Mouse (Mus musculus) gastrocnemius, postnatal 14 days (tissue): ENCODE measurements around the gene Cacna1i. TPM values are rescaled to one million over a fixed set of nuclear protein-coding genes. Genes with fewer than 3 reads are reported as not detected.

Source experiments
- DNase-seq: peaks from one replicate; pipeline ENCODE4 v3.0.0; 2021; ENCODE audit warnings: mixed read lengths
- intact Hi-C: fragments of 180-260 bp; cut with DNase I; formaldehyde crosslinking; loops from one replicate; pipeline ENCODE4 v1.15.1; 2025; ENCODE audit warnings: low total_unique reads
- total RNA-seq, 2 experiments: library from RNA; stranded (reverse); gene quantifications; 2 replicates each; pipeline ENCODE4 v1.2.3; 2021

Gene Cacna1i
- total RNA-seq, 2 experiments from 2014 or later, result 0.02 to 0.07 TPM

DNA sequence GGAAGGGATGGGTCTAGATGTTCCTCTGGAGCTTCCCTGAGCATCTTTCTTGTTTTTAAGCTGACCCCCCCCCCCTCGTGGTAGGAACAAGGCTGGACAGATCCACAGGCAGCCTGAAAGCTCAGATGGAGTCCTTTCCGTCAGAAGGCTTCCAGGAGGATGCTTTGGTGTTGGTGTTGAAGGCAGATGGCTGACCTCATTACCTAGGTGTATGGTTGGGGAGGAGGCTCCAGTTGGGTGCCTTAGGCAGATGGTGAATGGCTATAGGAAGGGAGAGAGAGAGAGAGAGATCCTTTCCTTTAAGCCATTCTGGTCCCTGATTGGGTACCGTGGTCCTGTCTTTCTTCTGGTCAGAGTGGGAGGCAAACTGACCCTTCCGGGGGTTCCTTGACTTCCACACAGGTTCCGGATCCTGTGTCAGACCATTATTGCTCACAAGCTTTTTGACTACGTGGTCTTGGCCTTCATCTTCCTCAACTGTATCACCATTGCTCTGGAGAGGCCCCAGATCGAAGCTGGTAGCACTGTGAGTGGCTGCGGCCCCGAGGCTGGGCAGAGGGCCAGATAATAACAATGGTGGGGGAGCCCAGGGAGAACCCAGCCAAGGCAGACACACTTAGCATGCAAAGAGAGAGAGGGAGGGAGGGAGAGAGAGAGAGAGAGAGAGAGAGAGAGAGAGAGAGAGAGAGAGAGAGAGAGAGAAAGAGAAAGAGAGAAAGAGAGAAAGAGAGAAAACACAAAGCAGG is 86.4 kb downstream of the Cacna1i start:
- intact Hi-C loops, result no loop called here
- DNase-seq, result no peak

DNA sequence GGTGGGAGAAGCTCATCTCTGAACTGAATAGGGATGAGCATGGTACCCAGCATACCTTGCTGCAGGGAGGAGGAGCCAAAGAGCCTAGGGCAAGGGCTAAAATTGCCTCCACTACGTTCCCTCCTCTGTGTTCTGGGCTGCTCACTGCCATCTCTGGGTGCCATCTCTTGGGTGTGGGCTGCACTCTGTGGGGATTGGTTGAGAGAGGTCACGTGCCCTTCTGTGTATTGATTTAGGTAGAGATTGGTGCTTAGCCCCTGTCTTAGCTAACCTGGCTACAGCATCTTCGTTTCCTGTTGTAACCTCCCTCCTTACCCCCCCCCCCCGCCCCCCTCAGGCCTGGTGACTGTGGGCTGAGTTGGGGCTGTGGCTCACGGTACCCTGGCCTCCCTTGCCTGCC is 87.8 kb downstream of the Cacna1i start:
- intact Hi-C loops, result no loop called here

DNA sequence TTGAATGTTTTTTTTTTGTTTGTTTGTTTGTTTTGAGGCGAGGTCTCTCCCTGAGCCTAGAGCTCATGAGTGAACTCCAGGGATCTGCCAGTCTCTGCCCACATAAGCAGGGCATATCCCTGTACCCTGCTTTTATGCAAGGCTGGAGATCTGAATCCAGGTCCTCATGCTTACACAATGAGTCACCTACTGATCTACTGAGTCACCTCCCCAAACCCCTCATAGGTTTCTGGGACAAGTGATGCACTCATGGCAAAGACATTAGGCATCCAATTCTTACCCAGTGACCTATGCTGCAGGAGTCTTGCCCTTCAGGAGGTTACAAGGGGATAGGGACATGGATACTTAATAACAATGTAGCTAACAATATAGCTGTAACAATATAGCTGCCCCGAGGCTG is 100.1 kb downstream of the Cacna1i start:
- intact Hi-C loops, result no loop called here
- no peak for DNase-seq

More for the DNA sequence above, 87.8 kb downstream of the Cacna1i start:
- no peak for DNase-seq

DNA sequence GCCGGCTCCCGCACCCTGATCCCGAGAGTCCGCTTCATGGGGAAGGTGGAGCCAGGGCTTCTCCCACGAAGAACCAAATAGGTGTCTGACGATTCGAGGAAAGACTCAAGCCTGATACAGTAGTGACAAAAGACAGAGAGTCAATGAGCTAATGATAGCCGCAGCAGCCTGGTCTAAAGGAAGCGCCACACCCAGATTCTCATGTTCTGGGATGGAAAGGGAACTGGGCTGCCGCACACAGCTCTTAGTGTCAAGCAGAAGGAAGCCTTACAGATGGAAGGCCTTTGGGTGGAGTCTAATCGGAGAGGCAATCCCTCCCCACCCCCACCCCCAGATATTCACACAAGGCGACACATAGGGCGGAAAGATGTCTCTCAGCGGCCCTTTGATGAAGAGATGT is 104.8 kb downstream of the Cacna1i start:
- intact Hi-C loops, result no loop called here
- no peak for DNase-seq

DNA sequence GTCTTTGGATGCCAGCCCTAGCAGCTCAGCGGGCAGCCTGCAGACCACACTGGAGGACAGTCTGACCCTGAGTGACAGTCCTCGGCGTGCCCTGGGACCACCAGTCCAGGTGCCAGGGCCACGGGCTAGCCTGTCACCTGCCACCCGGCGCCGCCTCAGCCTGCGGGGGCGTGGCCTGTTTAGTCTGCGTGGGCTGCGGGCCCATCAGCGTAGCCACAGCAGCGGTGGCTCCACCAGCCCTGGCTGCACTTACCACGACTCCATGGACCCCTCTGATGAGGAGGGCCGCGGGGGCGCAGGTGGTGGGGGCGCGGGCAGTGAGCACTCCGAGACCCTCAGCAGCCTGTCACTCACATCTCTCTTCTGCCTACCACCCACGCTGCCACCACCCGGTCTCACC is 108.0 kb downstream of the Cacna1i start:
- intact Hi-C loops, result no loop called here
- no peak for DNase-seq

DNA sequence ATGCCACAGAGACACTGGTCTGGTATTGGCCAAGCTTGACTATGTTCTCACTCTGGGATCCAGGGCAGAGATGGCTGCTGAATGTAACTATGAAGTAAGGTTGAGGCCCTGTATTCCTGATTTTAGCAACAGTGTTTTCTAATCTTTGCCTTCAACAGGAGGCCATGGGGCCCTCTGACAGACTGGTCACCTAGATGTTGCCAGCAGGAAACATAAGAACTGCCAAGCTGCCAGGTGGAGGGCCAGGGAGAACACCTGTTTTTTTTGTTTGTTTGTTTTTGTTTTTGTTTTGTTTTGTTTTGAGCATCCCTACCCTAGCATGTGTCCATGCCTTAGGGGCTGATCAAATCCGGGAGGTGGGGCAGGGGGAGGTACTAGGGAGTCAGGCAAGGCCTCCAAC is 112.4 kb downstream of the Cacna1i start:
- no peak for DNase-seq
- intact Hi-C loops, result no loop called here

DNA sequence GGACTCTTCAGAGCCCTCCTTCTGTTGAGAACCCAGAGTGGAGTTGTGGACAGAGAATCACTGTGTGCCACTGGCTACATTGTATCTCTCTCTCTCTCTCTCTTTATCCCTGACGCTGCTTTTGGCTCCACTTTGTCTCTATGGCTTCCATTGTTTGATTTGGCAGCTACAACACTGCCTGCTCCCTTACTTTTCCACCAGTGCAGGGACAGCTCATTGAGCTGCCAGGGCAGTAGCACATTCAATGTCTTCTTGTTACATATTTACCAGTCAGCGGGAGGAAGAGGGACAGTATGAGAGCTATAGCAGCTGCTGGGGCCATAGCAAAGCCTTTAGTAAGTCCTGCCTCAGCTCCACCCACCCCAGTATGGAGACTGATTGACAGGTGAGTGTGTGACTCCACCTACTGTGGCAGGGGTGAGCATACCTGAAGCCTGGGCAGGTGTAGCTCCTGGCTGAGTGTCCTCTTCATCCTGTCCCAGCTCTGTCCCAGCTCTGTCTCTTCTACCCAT is 114.4 kb downstream of the Cacna1i start:
- intact Hi-C loops, result no loop called here
- DNase-seq, result no peak

DNA sequence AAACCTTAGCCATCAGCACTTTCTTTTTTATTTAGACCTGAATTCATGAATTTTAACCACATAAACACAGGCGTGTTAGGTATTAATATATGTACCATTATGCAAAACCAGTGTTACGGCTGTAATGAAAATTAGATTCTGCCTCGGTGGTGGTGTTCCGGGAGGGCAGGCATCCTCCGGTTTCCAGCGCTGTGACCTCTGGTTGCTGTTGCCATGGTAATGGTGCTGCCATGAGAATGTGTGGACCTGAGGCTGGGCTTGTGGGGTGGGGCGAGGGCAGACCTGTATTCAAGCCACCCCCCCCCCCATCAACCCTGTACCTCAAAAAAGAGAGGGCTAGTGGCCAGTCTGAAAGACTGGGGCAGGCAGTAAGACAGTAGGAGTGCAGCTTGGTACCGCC is 114.9 kb downstream of the Cacna1i start:
- intact Hi-C loops, result no loop called here
- no peak for DNase-seq

DNA sequence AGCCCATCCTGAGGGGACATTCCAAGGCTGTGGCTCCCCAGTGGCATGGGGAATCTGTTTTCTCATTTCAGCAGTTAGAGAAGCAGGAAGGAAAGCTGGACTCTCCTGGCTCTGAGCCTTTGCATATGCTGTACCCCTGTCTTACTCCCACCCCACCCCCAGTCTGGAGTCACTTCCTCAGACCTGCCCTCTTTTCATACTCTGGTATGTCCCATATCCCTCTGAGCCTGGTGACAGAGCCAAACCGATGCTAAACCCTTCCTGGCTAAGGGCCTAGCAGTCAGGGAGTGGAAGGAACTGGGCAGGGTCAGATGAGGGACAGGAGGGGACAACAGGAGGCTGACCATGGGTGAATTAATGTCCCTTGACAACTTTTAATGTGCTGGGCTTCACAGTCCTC is 120.8 kb downstream of the Cacna1i start:
- intact Hi-C loops, result no loop called here
- DNase-seq, result no peak

DNA sequence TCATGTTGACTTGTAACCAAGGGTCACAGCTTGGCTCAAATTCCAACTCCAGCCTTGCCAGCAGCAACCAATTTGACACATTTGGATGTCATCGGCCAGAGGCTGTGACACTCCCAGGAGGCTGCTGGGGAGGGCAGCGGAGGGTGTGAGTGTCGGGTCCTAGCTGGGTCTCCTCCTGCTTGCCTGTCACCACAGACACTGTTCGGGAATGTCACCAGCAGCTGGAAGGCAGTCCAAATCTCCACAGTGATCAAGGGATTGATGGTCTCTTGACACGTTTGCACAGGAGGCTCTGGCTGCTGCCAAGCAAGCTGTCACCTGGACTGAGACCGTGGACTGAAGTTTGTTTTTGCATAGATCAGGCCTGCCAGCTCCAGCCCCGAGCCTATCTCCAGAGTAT is 123.6 kb downstream of the Cacna1i start:
- DNase-seq, result no peak
- intact Hi-C loops, result no loop called here

DNA sequence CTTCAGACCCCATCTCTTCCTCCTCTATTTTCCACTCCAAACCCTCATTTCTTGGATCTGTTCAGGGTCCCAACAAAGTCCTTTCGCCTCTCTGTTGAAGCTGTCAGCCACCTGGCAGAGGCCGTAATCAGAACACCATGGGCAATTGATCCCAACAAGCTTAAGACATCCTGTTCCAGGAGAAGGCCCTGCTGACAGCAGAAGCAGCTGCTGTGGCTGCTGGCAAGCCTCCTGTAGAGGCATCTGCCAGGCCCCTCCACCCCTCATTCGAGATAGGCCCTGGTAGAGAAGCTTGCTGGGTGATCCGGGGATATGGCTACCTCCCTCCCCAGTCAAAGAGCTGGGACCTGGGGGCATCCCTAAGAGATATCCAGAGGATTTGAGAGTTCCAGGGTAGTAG is 126.0 kb downstream of the Cacna1i start:
- intact Hi-C loops, result no loop called here
- DNase-seq, result no peak

DNA sequence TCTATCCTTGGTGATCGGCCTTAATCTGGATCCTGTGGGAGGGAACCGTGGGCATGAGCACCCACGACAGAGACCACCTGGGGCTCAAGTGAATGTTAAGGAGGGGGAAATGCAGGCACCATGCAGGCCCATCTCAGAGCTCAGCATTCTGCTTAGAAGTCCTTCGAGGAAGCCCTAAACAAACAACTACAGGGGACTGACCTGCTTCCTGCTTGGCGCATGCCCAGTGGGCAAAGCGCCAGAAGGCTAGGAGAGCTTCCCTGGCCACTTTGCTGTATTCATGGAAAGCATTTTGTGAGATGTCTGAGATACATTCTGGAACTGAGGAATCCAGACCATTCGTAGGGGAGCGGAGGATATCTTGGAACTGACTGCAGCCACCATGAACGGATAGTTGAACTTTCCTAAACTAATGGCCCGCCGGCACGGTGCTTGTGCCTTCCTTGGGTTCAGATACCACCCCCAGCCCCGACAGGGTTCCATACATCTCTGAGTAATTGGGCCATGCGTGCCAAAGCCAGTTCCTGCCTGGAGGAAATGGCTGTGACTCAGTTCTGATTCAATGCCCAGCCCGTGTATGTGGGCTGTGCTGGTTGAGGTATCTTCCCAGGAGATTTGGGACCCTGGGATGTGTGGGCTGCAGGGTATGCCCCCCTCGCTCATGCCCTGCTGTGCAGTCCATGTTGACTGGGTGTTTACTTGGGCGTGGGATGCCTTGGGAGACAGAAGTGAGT is 127.1 kb downstream of the Cacna1i start:
- intact Hi-C loops, result no loop called here
- DNase-seq, result no peak

DNA sequence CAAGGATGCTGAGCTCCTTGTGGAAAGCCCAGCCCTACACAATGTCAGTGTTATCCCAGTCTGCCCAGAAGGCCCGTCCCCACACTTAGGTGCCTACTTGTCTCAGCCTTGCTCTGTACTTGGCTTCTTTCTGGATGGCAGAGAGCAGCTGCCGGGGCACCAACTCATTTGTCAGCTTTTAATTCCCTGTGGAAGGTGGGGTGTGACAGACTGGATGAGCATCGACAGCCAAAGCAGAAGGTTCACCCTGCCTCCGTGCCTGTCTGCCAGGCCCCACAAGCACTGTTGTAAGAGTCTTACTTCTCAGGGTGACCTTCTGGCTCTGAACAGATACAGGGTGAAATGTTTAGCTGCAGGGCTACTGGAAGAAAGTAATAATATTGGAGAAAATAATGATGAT is 128.1 kb downstream of the Cacna1i start:
- intact Hi-C loops, result no loop called here
- no peak for DNase-seq

DNA sequence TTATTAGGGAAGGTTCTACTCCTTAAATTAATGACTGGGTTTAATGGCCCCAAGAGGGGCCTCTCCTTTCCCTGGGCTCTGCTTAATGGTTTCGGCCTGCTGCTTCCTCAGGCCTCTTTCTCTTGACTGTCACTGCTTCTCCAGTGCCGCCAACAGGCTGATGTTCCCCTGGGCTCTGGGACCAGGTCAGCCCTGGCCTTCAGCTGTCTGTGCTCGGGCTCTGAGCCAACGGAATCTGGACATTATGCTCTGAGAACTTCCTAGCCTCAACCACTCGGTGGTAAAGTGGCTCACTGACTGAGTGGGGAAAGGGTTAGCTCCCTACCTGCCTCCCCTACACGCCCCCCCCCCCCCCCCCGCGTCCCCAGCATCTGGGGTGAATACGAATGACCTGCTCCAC is 130.0 kb downstream of the Cacna1i start:
- peak; percentile 32 for DNase-seq
- intact Hi-C loops, result no loop called here

DNA sequence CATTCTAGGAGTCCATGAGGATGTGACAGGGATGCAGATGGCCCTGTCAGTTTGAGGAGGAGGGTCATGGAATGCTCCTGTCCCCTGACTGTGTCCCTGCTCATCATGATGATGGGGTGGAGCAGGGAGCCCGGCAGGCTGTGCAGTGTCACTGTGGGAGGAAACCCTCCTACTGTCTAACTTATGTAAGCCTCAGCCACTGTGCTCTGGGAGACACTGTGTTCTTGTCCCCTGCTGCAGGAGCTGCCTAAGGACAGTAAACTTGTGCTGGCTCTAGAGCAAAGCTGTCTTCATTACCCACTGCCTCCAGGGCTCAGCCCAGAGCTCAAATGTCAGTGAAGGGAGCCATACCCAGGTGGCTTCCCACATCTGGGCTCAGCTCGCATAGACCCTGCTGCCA is 131.1 kb downstream of the Cacna1i start:
- DNase-seq, result no peak

DNA sequence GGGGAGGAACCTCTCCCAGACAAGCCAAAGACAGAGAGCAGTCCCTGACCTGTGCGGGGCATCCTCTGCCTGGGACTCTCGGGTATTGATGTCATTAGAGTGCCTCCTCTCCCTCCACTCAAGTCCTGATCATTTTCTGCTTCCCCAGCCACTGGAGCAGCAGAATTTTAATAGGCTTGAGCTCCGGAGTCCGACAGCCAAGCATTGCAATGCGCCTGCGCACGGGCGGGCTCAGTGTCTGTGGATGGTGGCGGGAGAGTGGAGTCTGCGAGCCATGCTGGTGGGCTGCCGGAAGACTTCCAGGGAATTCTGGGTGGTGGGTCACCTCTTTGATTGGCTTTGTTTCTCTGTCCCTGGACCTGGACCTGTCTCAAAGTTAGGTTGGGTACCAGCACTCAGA is 143.3 kb downstream of the Cacna1i start:
- DNase-seq, result no peak
- intact Hi-C loops, result no loop called here

More for the DNA sequence above, 131.1 kb downstream of the Cacna1i start:
- intact Hi-C loops, result no loop called here

DNA sequence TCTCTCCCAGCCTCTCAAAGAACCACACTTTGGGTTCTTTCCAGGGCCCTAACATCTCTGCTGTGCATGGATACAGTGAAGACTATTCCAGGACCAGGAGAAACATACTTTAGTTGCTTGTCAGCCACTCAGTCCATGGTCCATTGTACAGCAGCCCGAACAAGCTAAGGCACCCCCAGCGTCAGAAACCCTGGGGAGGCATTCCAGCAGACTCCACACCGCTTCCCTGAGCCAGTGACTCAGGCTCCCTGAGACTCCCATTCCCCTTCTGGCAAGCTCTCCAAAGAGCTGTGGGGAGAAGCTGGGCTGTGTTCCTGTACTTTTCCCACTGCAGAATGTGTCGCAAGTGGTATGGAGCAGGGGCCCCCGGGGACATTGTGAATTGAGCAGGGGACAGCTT is 149.9 kb downstream of the Cacna1i start:
- intact Hi-C loops, result no loop called here
- no peak for DNase-seq

DNA sequence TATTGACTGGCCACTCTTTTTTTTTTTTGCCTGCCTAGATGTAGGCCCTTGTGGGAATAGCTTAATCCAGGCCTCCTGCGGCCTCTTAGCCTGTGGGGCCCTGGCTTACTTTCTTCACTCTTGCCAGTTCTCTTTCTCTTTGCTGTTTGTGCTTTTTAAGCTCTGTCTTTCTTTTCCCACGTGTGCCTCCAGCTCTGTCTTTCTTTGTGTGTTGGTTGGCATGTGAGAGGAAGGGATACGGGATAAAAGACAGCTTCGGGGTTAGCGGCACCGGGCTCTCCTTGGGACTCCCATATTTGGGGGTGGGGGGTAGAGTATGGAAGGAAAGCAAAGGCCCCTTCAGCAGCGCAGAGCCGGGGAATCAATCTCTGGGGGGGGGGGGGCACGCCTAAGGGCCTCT is 151.0 kb downstream of the Cacna1i start:
- no peak for DNase-seq
- intact Hi-C loops, result no loop called here

DNA sequence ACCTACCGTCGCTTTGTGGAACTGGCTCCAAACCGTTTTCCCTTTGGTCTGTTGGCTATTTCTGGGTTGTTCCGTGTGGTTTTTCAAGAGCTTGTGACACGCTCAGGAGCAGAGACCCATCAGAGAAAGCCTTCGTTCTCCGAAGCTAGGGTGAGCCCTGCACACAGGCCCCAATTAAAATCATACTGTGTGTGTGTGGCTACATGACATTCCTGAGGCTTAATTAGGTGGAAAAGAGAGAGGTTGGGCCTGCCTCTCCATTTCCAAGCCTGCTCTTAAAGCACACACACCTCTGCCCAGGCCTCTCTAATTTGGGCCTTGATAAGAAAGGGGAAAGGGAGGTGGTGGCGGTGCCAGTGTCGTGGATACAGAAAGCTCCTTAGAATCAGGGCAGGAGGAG is 151.4 kb downstream of the Cacna1i start:
- no peak for DNase-seq
- intact Hi-C loops, result no loop called here

DNA sequence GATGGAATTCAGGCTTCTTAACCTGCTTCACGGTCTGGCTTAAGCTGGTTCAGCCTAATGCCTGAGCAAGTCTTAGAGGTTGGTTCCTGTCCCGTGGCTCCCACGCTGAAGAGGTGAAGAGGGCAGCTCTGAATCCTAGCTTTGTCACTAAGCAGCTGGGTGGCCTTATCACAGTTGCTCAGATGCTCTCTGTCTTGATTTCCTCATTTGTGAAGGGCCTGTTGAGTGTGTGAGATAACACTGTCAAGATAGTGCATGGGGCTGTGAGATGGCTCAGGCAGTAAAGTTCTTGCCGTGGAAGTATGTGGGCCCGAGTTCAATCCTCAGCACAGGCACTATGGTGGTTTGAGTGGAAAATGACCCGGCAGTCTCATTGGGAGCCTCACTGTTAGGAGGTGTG is 153.2 kb downstream of the Cacna1i start:
- intact Hi-C loops, result no loop called here
- no peak for DNase-seq
